Mouse (Mus musculus) lung, postnatal 25 days (tissue): ENCODE results near the gene Olfr952.

Experiments
- DNase-seq: peaks from one replicate; pipeline ENCODE4 v3.0.0; 2022; ENCODE audit warnings: low spot score

The Olfr952 gene

DNA sequence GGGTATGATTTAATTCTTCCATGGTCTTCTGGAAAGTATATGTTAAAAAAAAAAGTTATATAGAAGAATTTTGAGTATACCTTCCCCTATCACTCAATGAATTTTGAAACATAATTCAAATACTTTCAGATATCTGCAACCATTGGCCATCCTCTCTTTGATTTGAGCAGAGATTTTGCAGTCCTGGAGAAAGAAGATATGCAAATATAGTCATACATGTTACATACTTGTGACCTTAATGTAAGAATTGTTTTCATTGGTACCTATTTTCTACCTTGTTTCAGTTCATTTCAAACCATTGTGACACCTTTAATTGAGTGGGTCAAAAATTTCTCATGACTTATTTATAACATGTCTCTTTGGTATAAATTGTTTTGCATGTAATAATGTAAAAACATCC, at the start of gene Olfr952:
Gene Olfr952 (minus strand): TSS at position 101 of the 400 bp plus-strand sequence.
- no peak for DNase-seq

DNA sequence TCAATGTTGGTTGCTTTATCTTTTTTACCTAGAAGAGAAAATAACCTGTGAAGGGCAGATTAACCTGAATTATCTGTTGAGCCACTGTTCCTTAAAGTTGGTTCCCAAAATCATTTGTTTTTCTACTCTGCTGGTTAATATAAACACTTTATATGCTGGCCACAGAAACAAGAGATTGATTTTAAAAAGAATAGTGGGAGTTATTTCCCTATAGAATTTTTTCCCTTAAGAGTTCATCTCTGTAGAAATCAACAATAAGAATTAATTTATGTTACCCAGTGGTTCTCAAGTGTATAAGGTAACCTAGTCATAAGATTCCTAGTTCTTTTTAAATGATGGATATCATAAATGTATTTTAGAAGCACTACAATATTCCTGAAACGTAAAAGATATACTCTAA, 44.9 kb upstream of the Olfr952 start, which contains the start of gene Olfr955:
Gene Olfr955 (minus strand): TSS at position 101 of the 400 bp plus-strand sequence.
- DNase-seq: no peak

DNA sequence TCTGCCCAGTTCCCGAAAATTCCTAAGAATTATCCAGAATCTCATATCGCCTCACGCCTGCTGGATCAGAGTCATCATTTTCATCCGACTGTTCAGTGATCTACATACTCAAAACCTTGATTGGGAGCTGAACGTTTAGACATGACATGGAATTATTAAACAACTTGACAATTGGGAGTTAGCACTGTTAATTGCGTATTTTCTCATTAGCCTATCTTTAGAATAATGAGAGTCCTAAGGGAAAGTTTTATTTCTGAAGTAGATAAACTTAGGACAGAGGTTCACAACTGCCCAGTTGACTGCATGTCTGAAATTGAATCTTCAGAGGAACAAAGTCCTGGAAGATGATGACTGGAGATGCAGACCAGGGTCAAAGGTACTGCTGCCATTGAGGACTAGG, 29.5 kb upstream of the Olfr952 start, which contains the start of gene Olfr954:
Gene Olfr954 (plus strand): TSS at position 301 of the 400 bp plus-strand sequence.
- DNase-seq: no peak

GRCm38 (mm10) chr9:39387110-39387509, 39.8 kb downstream of the Olfr952 start, which contains the start of gene Olfr951:
Gene Olfr951, plus strand, starts transcription at chr9:39387410.
- no peak for DNase-seq
